Mouse (Mus musculus) bone marrow macrophage, adult 2 months (primary cell): ENCODE data around the gene Ccdc63. TPM values are rescaled to one million over a fixed set of nuclear protein-coding genes. Genes with fewer than 3 reads are reported as not detected.
"Not testable (repeated sequence)": the region's sequence is repeated elsewhere in the genome, so short reads cannot be mapped to it uniquely, and the experiment has no call there.

Source experiments
- H3K27ac ChIP-seq: 2 replicates; pipeline ENCODE4 v1.5.1; 2012; ENCODE audit warnings: low read depth, low read length; ENCODE audit not compliant: insufficient read depth
- H3K4me1 ChIP-seq: 2 replicates; pipeline ENCODE4 v1.6.1; 2012; ENCODE audit warnings: low read length; ENCODE audit not compliant: control insufficient read depth, insufficient read depth
- H3K4me3 ChIP-seq: 2 replicates; pipeline ENCODE4 v1.5.1; 2012; ENCODE audit warnings: mild to moderate bottlenecking, low read length, moderate library complexity; ENCODE audit not compliant: insufficient read depth
- CTCF ChIP-seq: IDR thresholded peaks from 2 replicates; pipeline ENCODE4 v1.5.1; 2012; ENCODE audit warnings: low read depth, mild to moderate bottlenecking, low read length, moderate library complexity
- POLR2A ChIP-seq: IDR thresholded peaks from 2 replicates; pipeline ENCODE4 v1.6.1; 2012; ENCODE audit warnings: mild to moderate bottlenecking, low read depth, low read length, borderline replicate concordance
- polyA plus RNA-seq: library from polyadenylated mRNA; stranded (reverse); fragments of >200 nt; gene quantifications from 2 replicates; pipeline ENCODE4 v1.2.4, GENCODE M21; 2012; ENCODE audit not compliant: missing spikeins, insufficient read depth, insufficient read length

Gene Ccdc63
- polyA plus RNA-seq, 1 experiment: 2.5 TPM

DNA sequence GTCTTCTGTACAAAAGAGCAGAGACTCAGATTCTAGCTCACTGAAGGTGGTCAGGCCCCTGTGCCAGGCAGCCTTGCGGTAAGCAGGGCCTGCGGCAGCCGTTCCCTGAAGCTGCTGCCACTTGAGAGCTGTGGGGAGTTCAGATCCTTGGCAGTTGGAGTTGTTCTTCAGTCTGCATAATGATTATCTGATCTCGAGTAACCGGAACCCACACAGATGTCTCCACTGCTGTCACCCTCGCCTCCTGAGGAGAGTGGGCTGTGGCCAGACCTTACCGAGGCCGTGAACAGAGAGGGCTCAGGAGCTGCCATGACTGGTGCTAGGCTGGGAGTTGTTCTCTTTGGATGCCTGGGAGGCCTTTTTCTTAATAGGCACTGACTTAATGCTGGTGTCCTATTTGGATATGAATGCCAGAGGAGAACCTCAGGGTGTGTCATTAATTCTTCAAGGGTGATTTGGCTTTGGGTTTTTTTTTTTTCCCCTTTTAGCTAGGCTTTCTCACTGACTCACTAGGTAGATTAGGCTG lies 26.1 kb upstream of the Ccdc63 start:
- no peak overlapping the region for H3K27ac ChIP-seq
- peaks cover 24% of the 10 kb centered on the region for H3K4me1 ChIP-seq
- H3K4me3 ChIP-seq: no peak overlapping the region
- TF ChIP-seq POLR2A (no peak), CTCF (no peak)

DNA sequence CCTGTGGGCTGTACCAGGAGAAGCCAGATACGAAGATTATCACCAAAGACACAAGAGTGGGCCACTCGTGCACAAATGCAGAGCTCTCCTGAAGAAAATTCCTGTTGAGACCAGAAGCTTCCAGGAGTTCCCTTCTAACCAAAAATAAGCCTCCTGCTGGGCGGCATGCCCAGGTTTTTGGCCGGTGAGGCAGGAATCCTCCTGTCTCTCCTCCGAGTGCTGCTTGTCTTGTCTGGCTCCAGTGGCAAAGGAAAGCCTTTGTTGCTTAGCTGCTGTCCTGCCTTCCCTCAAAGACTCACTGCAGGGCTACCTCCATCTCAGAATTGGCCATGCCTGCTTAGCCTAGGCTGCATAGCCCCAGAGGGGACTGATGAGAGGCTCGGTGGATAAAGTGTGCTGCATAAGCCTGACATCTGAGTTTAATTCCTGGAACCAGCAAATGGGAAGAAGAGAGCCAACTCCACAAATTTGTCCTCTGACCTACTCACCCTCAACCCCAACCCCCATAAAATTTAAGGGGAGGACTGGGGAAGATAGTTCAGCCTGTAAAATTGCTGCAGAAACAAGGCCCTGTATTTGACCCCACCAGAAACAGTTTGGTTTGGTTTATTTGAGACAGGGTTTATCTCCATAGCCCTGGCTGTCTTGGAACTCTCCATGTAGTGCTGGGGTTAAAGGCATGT lies 24.8 kb upstream of the Ccdc63 start:
- no peak for TF ChIP-seq POLR2A
- no peak for TF ChIP-seq CTCF
- H3K27ac ChIP-seq: no peak overlapping the region
- peaks cover 34% of the 10 kb centered on the region for H3K4me1 ChIP-seq
- no peak overlapping the region for H3K4me3 ChIP-seq

DNA sequence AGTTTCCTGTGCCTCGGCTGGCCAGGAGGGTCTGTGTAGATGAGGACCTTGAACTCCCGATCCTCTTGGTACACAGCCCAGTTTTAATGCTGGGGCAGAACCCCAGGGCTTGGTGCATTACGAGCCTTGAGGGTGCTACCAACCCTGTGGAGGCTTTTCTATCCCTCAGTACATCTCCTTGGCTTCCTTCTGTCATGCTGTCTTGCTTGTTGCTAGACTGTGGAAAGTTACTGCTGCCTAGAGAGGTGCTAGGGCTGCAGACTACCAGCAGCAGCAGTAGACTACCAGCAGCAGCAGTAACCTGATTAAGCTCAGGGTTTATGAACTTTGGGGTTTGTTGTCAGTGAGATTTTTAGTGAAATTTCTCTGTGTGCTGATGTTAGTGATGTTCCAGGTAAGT lies 23.4 kb upstream of the Ccdc63 start:
- TF ChIP-seq POLR2A (no peak), CTCF (no peak)
- Histone ChIP-seq H3K4me3 (no peak overlapping the region), H3K27ac (no peak overlapping the region), H3K4me1 (peaks cover 36% of the 10 kb centered on the region)

DNA sequence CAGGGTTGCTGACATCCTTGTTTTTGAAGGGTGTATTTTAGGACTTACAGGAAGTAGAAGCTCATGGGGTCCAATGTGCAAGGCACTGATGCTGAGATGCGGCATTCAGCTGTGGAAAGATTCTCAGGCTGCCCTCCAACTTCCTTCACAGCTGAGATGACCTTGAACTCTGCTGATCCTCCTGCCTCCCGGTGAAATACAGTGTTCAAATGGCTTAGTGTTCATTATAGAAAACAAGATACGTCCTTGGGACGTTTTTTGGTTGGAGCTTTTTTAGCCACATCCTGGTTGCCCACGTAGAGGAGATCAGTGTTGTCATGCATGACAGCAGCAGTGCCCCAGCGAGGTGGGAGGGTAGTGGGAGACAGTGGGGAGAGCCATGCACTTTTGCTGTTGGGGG lies 22.6 kb upstream of the Ccdc63 start:
- Histone ChIP-seq H3K4me3 (no peak overlapping the region), H3K4me1 (peaks cover 36% of the 10 kb centered on the region), H3K27ac (no peak overlapping the region)
- no peak for TF ChIP-seq CTCF

- Histone ChIP-seq H3K4me1 (peaks cover 50% of the 10 kb centered on the region), H3K4me3 (peak overlapping the region; percentile 99), H3K27ac (peak overlapping the region; percentile 64)
- TF ChIP-seq POLR2A (no peak), CTCF (no peak; the same call in 1 of the 2 replicates)
These were observed 18.2 kb upstream of the Ccdc63 start for GRCm38 (mm10) chr5:122158557-122159515.

GRCm38 (mm10) chr5:122157827-122158381 lies 17.3 kb upstream of the Ccdc63 start, which contains the start of gene Ppp1cc:
Gene Ppp1cc, plus strand, starts transcription at chr5:122158278.
- Histone ChIP-seq H3K4me1 (peaks cover 41% of the 10 kb centered on the region), H3K27ac (peak within 1 kb of the TSS; percentile 74), H3K4me3 (peak within 1 kb of the TSS; percentile 99)
- no peak for TF ChIP-seq CTCF

- H3K27ac ChIP-seq: no peak overlapping the region
- no peak for TF ChIP-seq POLR2A
- no peak for TF ChIP-seq CTCF
- H3K4me3 ChIP-seq: no peak overlapping the region
- peaks cover 28% of the 10 kb centered on the region for H3K4me1 ChIP-seq
These were observed 15.9 kb upstream of the Ccdc63 start for GRCm38 (mm10) chr5:122156486-122156885.

DNA sequence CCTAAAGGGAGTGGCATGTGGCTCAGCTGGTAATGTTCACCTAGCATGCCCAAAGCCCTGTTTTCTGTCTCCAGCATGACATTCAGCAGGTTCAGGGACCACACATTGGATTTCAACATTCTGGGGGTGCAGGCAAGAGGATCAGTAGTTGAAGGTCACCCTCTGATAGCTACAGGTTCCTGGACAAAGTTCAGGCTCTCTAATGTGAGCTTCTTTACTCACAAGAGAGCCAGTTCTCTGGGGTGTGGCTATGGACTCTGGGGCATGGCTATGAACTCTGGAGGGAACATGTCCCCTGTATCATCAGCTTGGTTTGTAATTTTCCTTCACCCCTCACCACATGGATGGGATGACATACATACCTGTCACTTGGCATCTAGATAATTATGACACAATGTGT lies 15.0 kb upstream of the Ccdc63 start:
- no peak overlapping the region for H3K4me3 ChIP-seq
- H3K27ac ChIP-seq: no peak overlapping the region
- TF ChIP-seq POLR2A (no peak), CTCF (no peak)
- H3K4me1 ChIP-seq: peaks cover 21% of the 10 kb centered on the region

GRCm38 (mm10) chr5:122154782-122155181 lies 14.2 kb upstream of the Ccdc63 start:
- H3K4me3 ChIP-seq: no peak overlapping the region
- H3K4me1 ChIP-seq: peaks cover 19% of the 10 kb centered on the region
- TF ChIP-seq POLR2A: no peak
- TF ChIP-seq CTCF: no peak
- peak overlapping the region; percentile 15; the same call in 1 of the 2 replicates for H3K27ac ChIP-seq

DNA sequence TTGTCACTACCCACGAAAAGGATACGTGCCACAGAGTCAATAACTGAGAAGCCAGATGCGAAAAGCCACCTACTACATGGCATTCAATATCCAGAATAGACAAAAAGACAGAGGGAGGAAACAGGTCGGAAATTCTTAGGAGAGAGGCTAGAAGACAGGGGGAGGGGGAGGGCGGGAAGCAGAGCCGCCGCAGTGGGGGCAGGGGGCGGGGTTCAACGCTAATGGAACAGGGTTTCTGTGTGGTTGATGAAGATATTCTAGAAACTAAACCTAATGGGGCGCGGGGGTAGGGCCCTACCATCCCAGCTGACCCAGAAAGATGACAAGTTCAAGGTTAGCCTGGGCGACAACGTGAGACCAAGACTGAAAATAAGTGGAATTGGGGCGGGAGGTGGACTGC lies 13.4 kb upstream of the Ccdc63 start:
- no peak overlapping the region for H3K4me3 ChIP-seq
- no peak overlapping the region for H3K27ac ChIP-seq
- TF ChIP-seq POLR2A: no peak
- no peak for TF ChIP-seq CTCF
- H3K4me1 ChIP-seq: peaks cover 19% of the 10 kb centered on the region

GRCm38 (mm10) chr5:122152508-122152907 lies 11.9 kb upstream of the Ccdc63 start:
- not testable (repeated sequence) for H3K4me3 ChIP-seq, H3K27ac ChIP-seq
- peaks cover 30% of the 10 kb centered on the region for H3K4me1 ChIP-seq
